Mouse (Mus musculus): Measurements from ENCODE around the gene March9.
"Not testable (repeated sequence)": the region's sequence is repeated elsewhere in the genome, so short reads cannot be mapped to it uniquely, and the experiment has no call there.

Gene March9

GRCm38 (mm10) chr10:127079665-127080391 lies 19.8 kb upstream of the March9 start:
- no peak for DNase-seq (ENCODE audit: low spot score in 2 of 2)

DNA sequence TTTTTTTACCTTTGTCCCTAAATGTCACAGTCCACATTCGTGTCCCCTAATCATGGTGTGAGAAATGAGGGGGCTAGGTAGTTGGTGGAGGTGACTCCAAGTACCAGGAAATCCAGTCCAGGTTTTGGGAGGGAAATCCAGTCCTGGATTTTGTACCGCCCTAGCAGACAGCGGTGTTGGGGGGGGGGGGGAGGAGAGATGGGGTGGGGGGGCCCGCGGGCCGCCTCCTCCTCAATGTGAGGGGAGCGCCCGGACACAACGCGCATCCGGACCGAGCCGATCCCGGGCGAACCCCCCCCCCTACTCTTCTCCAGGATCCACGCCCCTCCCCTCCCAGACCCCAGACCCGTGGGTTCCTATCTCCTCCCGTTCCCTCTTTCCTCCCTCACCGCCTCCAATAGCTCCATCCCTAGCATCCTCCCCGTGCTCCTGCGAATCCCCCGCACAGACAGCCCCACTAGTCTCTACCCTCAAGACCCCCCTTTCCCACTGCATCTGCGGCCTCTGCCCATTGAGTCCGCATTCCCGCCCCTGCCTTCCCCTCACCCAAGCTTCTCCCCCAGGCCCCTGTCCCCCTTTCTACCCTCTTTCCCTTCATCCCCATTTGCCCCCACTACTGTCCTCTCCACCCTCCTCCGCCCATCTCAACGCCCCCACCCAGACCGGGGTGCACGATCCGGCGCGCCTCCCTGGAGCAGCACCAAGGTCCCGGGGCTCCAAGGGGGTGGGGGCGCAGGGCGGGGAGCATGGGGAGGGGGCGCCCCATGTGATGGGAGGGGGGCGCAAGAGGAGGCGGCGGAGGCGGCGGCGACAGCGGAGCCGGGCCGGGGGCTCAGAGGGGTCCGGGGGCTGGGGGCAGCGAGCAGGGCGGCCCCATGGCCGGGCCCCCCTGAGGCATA lies 18.9 kb upstream of the March9 start:
- DNase-seq (ENCODE audit: low spot score in 2 of 2), result no peak

GRCm38 (mm10) chr10:127078001-127078676 lies 18.2 kb upstream of the March9 start:
- no peak for DNase-seq (ENCODE audit: low spot score in 2 of 2)

DNA sequence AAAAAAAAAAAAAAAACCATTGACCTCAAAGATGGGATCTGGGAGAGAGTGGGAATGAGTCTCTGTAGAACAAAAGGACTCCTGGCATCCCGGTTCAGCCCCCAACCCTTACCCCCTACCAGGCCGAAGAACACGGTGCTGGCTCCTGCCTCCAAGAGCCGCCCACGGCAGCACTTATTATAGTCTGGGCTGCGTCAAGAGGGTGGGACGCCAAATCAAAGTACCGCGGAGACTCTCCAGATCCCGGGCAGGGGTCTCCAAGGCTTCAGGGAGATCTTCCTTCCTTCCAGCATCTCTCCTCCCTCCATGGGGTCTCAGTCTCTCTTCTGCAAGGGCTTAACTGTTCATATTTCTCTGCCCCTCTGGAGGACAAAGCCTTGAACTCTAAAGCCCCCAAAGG lies 17.5 kb upstream of the March9 start:
- DNase-seq (ENCODE audit: low spot score in 2 of 2), result no peak

DNA sequence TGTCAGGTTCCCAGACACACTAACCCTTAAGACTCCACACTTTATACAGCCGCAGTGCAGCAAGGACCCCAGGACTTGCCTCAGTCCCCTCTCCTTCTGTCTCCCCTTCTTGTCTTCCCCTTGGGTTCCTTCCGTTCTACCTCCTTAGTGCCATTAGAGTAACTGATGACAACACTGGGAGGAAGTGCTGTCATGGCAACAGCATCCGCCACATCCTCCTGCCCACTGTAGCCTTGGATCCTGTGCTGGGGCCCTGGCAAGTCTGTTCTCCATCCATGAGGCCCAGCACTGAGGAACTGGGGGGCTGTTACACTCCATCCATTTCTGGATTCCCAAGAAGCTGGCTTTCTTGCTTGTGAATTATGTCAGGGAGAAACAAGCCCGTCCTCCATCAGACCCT lies 16.1 kb upstream of the March9 start:
- DNase-seq (ENCODE audit: low spot score in 2 of 2), result no peak

GRCm38 (mm10) chr10:127075651-127076050 lies 15.7 kb upstream of the March9 start:
- DNase-seq (ENCODE audit: low spot score in 2 of 2), result no peak

- no peak for DNase-seq (ENCODE audit: low spot score in 2 of 2)
These were observed 15.1 kb upstream of the March9 start, which contains the start of gene Agap2 for GRCm38 (mm10) chr10:127075080-127075479. Gene Agap2 (plus strand): TSS chr10:127075284.

DNA sequence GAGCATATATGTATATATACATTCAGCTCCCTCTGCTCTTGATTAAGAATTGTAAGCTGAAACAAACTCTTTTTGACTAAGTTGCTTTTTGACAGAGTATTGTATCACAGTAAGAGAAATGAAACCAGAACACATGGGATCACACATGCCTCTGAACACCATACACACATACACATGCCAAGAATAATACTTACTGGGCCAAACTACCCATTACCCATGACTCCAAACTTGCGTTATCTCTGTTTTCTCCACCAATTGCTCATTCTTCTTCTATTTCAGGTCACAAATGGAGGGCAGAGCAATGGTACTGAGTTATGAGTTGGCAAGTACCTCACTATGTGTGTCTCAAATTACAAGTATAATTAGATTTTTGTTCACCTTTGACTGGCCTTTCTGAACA lies 14.0 kb upstream of the March9 start:
- DNase-seq (ENCODE audit: low spot score in 2 of 2), result no peak

- DNase-seq (ENCODE audit: low spot score in 2 of 2), result not testable (repeated sequence)
These were observed 13.0 kb upstream of the March9 start for GRCm38 (mm10) chr10:127072969-127073368.

DNA sequence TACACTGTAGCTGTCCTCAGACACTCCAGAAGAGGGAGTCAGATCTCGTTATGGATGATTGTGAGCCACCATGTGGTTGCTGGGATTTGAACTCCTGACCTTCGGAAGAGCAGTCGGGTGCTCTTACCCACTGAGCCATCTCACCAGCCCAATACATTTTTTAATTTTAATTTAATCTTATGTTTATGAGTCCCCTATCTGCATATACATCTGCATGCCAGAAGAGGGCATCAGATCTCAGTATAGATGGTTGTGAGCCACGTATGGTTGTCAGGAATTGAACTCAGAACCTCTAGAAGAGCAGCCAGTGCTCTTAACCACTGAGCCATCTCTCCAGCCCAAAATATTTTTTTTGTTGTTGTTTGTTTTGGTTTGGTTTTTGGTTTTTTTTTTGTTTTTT lies 12.3 kb upstream of the March9 start:
- DNase-seq (ENCODE audit: low spot score in 2 of 2), result not testable (repeated sequence)

- no peak for DNase-seq (ENCODE audit: low spot score in 2 of 2)
These were observed 11.2 kb upstream of the March9 start for GRCm38 (mm10) chr10:127071203-127071602.

- peak; percentile 56 to 90 for DNase-seq (ENCODE audit: low spot score in 2 of 2)
These were observed 10.5 kb upstream of the March9 start, which contains the start of gene Tspan31 for GRCm38 (mm10) chr10:127070190-127071121. Gene Tspan31 (minus strand): TSS chr10:127070264.

GRCm38 (mm10) chr10:127069281-127070189 lies 9.6 kb upstream of the March9 start:
- no peak for DNase-seq (ENCODE audit: low spot score in 2 of 2)

GRCm38 (mm10) chr10:127068360-127069038 lies 8.5 kb upstream of the March9 start:
- no peak for DNase-seq (ENCODE audit: low spot score in 2 of 2)

DNA sequence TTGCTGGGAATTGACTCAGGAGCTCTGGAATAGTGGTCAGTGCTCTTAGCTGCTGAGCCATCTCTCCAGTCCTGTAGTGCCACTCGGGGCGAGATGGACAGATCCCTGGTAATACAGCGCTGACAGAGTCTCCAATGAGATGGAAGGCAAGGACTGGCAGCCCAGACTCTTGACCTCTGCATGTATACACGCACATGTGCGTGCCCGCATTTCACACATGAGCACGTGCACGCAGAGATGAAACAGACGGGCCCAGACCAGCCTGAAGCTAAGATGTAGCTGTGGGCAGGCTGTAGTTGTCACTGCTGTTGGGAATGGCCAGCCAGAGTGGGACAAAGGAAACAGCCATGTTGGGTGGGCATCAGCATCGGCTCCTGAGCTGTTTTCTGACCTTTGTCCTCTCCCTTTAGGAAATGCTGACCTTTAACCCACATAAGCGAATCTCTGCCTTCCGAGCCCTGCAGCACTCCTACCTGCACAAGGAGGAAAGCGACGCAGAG lies 6.6 kb upstream of the March9 start:
- no peak for DNase-seq (ENCODE audit: low spot score in 2 of 2)

DNA sequence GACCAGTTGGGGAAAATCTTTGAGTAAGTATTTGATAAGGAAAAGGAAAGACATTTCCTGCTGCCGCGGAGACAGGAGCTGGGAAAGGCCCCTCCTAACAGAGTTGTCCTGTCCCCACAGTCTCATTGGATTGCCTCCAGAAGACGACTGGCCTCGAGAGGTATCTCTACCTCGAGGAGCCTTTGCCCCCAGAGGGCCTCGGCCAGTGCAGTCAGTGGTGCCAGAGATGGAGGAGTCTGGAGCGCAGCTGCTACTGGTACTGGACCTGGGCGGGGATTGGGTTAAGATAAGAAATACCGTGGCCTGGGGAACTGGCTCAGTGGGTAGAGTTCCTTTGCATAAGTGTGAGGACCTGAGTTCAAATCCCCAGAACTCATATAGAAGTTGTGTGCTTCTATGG lies 6.0 kb upstream of the March9 start:
- no peak for DNase-seq (ENCODE audit: low spot score in 2 of 2)

DNA sequence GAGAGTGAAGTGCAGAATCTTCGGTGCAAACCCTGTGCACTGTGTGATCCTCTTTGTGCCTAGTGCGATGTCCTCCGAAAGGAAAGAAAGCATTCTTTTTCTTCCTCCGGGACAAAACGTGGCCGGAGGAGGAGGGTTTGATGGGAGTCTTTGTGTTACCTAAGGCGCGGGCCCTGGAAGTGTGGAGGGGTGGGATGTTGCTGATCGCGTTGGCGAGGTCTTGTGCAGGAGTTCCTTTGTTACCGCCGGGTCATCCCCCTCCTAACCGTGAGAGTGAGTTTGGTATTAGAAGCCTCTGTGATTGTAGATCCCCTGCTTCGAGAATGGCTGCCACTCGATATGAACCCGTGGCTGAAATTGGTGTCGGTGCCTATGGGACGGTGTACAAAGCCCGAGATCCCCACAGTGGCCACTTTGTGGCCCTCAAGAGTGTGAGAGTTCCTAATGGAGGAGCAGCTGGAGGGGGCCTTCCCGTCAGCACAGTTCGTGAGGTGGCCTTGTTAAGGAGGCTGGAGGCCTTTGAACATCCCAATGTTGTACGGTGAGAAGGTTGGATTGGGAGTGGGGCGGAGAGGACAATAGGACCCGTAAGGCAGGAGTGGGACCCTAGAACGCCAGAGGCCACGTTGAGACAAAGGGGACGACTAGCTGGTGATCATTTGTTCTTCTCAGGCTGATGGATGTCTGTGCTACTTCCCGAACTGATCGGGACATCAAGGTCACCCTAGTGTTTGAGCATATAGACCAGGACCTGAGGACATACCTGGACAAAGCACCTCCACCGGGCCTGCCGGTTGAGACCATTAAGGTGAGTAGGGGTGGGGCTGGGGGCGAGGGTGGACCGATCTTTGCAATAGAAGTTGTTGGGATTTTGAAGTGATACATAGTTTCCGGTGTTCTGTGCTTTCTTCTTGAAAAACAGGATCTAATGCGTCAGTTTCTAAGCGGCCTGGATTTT lies 4.2 kb upstream of the March9 start:
- DNase-seq (ENCODE audit: low spot score in 2 of 2), result no peak

GRCm38 (mm10) chr10:127063239-127063872 lies 3.4 kb upstream of the March9 start, which contains the start of gene Cdk4:
Gene Cdk4 (plus strand): TSS chr10:127063534.
- DNase-seq (ENCODE audit: low spot score in 2 of 2), result peak; percentile 93 to 98
